22 mouse cellular contexts compared by ENCODE assay signal in genomic region chr19:27566929-27567328, GRCm38 (mm10).
A peak's percentile ranks its signal among the peaks of the same experiment; 100 is the strongest.
DNase-seq lines count a peak whose midpoint lies in the region; ATAC-seq and TF ChIP-seq lines count a peak whose summit lies in the region.
"Had no signal": no experiment of that assay in that cellular context is flagged by ENCODE, and none has a peak within 500 bp of the region (broad histone marks: within the 10 kb centered on the region; RNA-seq: fewer than 3 reads in every experiment).

No protein-coding gene starts in this region.

- no peak overlapping the region for H3K9ac ChIP-seq in hindbrain, postnatal 0 days (replicated peaks; ENCODE audit: low read length)
- no peak overlapping the region for H3K9ac ChIP-seq in hindbrain, embryonic 11.5 days (ENCODE audit: low read depth, low read length)
- H3K9ac ChIP-seq: embryonic facial prominence, embryonic 12.5 days; forebrain, embryonic 12.5 days; heart, embryonic 15.5 days; hindbrain, embryonic 14.5 days had no signal

- H3K4me3 ChIP-seq in hindbrain, postnatal 0 days (ENCODE audit: low read length): no peak overlapping the region
- H3K4me3 ChIP-seq in hindbrain, embryonic 11.5 days (ENCODE audit: low read depth, low read length): no peak overlapping the region
- H3K4me3 ChIP-seq: embryonic facial prominence, embryonic 12.5 days; forebrain, embryonic 12.5 days; heart, adult 2 months; heart, embryonic 15.5 days had no signal

- WGBS in hindbrain, postnatal 0 days: 70% methylated on average over 8 of the region's 8 CpGs
- WGBS in hindbrain, embryonic 11.5 days: 94% methylated on average over 8 of the region's 8 CpGs

- no peak overlapping the region for H3K27ac ChIP-seq in hindbrain, postnatal 0 days
- H3K27ac ChIP-seq in hindbrain, embryonic 11.5 days (ENCODE audit: low read depth, low read length): no peak overlapping the region
- H3K27ac ChIP-seq: embryonic facial prominence, embryonic 12.5 days; forebrain, embryonic 12.5 days; heart, adult 2 months; heart, embryonic 15.5 days; hindbrain, embryonic 14.5 days had no signal

- H3K9me3 ChIP-seq in hindbrain, postnatal 0 days (ENCODE audit: low read length): no peaks in the 10 kb centered on the region
- H3K9me3 ChIP-seq in hindbrain, embryonic 11.5 days (ENCODE audit: control insufficient read depth, low read length): no peaks in the 10 kb centered on the region
- H3K9me3 ChIP-seq: embryonic facial prominence, embryonic 12.5 days; forebrain, embryonic 12.5 days; heart, embryonic 15.5 days had no signal

- no peak for TF ChIP-seq CTCF in hindbrain, postnatal 0 days (IDR thresholded peaks at IDR 0.05; ENCODE audit: low read depth)

- H3K36me3 ChIP-seq in hindbrain, postnatal 0 days (ENCODE audit: insufficient read depth, low read length): no peaks in the 10 kb centered on the region
- H3K36me3 ChIP-seq in hindbrain, embryonic 11.5 days (ENCODE audit: control insufficient read depth, insufficient read depth, low read length): no peaks in the 10 kb centered on the region
- H3K36me3 ChIP-seq: embryonic facial prominence, embryonic 12.5 days; forebrain, embryonic 12.5 days; heart, embryonic 15.5 days had no signal

- DNase-seq in cerebellum, postnatal 25 days: peak; percentile 10 to 39
- peak; percentile 38 for DNase-seq in hindbrain, postnatal 0 days (ENCODE audit: low spot score)
- no peak for DNase-seq in hindbrain, embryonic 11.5 days (ENCODE audit: low spot score)
- DNase-seq in left cerebral cortex, postnatal 4 days: peak; percentile 32
- no peak for DNase-seq in left cerebral cortex, postnatal 14 days (ENCODE audit: low spot score in 2 of 2)
- no peak for DNase-seq in neural tube, embryonic 10.5 days (ENCODE audit: extremely low spot score, low spot score)
- DNase-seq: adrenal gland, postnatal 14 days; cerebellum, adult 11 months; cerebellum, adult 9-10 months; gastrocnemius, postnatal 14 days; heart, adult 2 months; heart, postnatal 14 days had no signal

- intact Hi-C loops in left cerebral cortex, postnatal 4 days (cut with DNase I): no loop called here
- intact Hi-C loops in left cerebral cortex, postnatal 14 days (cut with DNase I): no loop called here

- H3K27me3 ChIP-seq in hindbrain, postnatal 0 days (ENCODE audit: insufficient read depth, low read length): no peaks in the 10 kb centered on the region
- H3K27me3 ChIP-seq in hindbrain, embryonic 11.5 days (ENCODE audit: control insufficient read depth, insufficient read depth, low read length): no peaks in the 10 kb centered on the region
- H3K27me3 ChIP-seq: CH12.LX; embryonic facial prominence, embryonic 12.5 days; forebrain, embryonic 12.5 days; heart, embryonic 15.5 days had no signal

- no peak overlapping the region for H3K4me2 ChIP-seq in hindbrain, postnatal 0 days (ENCODE audit: low read depth, low read length)
- no peak overlapping the region for H3K4me2 ChIP-seq in hindbrain, embryonic 11.5 days (replicated peaks; ENCODE audit: low read depth, low read length)
- H3K4me2 ChIP-seq: embryonic facial prominence, embryonic 12.5 days; forebrain, embryonic 12.5 days; heart, embryonic 11.5 days; heart, embryonic 15.5 days; hindbrain, embryonic 14.5 days had no signal

- ATAC-seq in cerebellum, adult (ENCODE audit: insufficient number of reproducible peaks, low FRiP score, low TSS enrichment): no peak
- no peak for ATAC-seq in hindbrain, postnatal 0 days
- no peak for ATAC-seq in hindbrain, embryonic 11.5 days (ENCODE audit: low FRiP score)
- ATAC-seq: activated CD4-positive, CD25-positive, alpha-beta regulatory T cell, adult 4 months; intestine, embryonic 16.5 days; Patski had no signal

- no peaks in the 10 kb centered on the region for H3K4me1 ChIP-seq in hindbrain, postnatal 0 days (ENCODE audit: insufficient read depth, low read length)
- H3K4me1 ChIP-seq in hindbrain, embryonic 11.5 days (replicated peaks; ENCODE audit: control insufficient read depth, insufficient read depth, low read length): no peaks in the 10 kb centered on the region
- H3K4me1 ChIP-seq: embryonic facial prominence, embryonic 12.5 days; heart, embryonic 15.5 days had no signal

Comparison
In these comparisons a context has a peak if more than half of its experiments do, and no peak if none do; other contexts are left out.
1. DNase-seq: peak in cerebellum, postnatal 25 days (2 of 2), hindbrain, postnatal 0 days (single experiment) and left cerebral cortex, postnatal 4 days (single experiment); none in hindbrain, embryonic 11.5 days (single experiment), left cerebral cortex, postnatal 14 days (0 of 2) and neural tube, embryonic 10.5 days (single experiment).